Mouse (Mus musculus) hindbrain, embryonic 14.5 days (tissue): Measurements from ENCODE around the gene Tnxb. TPM values are rescaled to one million over a fixed set of nuclear protein-coding genes. Genes with fewer than 3 reads are reported as not detected.

ENCODE experiments used
- ATAC-seq: fragments of 200-750 bp; cut with Nextera tagmentation; 2 replicates; pipeline ENCODE4 v1.8.0; 2017; ENCODE audit warnings: moderate number of reproducible peaks, mild to moderate bottlenecking, moderate TSS enrichment, moderate library complexity; ENCODE audit not compliant: low FRiP score
- DNase-seq: peaks from one replicate; pipeline ENCODE4 v3.0.0-alpha.2; 2015; ENCODE audit warnings: low spot score
- H3K27ac ChIP-seq: fragments of 300-500 bp; sonication (generic); 2 replicates; pipeline ENCODE4 v1.5.1; 2014; ENCODE audit warnings: mild to moderate bottlenecking, moderate library complexity
- H3K27me3 ChIP-seq: fragments of 300-500 bp; sonication (generic); 2 replicates; pipeline ENCODE4 v1.6.1; 2014; ENCODE audit warnings: mild to moderate bottlenecking, low read length, mixed read lengths; ENCODE audit not compliant: control insufficient read depth, insufficient read depth
- H3K36me3 ChIP-seq: fragments of 300-500 bp; sonication (generic); replicated peaks from 2 replicates; pipeline ENCODE4 v1.6.1; 2014; ENCODE audit not compliant: control insufficient read depth, insufficient read depth
- H3K4me1 ChIP-seq: fragments of 300-500 bp; sonication (generic); replicated peaks from 2 replicates; pipeline ENCODE4 v1.6.1; 2014; ENCODE audit warnings: antibody characterized with exemption, low read length, mixed read lengths; ENCODE audit not compliant: control insufficient read depth, insufficient read depth
- H3K4me2 ChIP-seq: fragments of 300-500 bp; sonication (generic); replicated peaks from 2 replicates; pipeline ENCODE4 v1.6.1; 2014; ENCODE audit warnings: mild to moderate bottlenecking, moderate library complexity
- H3K4me3 ChIP-seq: fragments of 300-500 bp; sonication (generic); replicated peaks from 2 replicates; pipeline ENCODE4 v1.5.1; 2014; ENCODE audit warnings: mild to moderate bottlenecking, low read length
- H3K9ac ChIP-seq: fragments of 300-500 bp; sonication (generic); 2 replicates; pipeline ENCODE4 v1.6.1; 2014
- H3K9me3 ChIP-seq: fragments of 300-500 bp; sonication (generic); 2 replicates; pipeline ENCODE4 v1.6.1; 2016; ENCODE audit warnings: low read length; ENCODE audit not compliant: control insufficient read depth
- WGBS: fragments of 180-500 bp; shearing (Covaris S2); extraction: QIAGEN DNeasy Blood & Tissue Kit; methylation state at CpG from one replicate; pipeline ENCODE4 v1.1.7; 2014; 5-methylcytosine and 5-hydroxymethylcytosine counted together
- polyA plus RNA-seq: library from polyadenylated mRNA; unstranded; fragments of >200 nt; fragmentation: Nextera tagmentation; extraction: Ambion mirVana; gene quantifications from 2 replicates; pipeline ENCODE4 v1.2.1, GENCODE M21; 2014

Tnxb gene
- polyA plus RNA-seq, 1 experiment from 2014 or later = 0.24 TPM

DNA sequence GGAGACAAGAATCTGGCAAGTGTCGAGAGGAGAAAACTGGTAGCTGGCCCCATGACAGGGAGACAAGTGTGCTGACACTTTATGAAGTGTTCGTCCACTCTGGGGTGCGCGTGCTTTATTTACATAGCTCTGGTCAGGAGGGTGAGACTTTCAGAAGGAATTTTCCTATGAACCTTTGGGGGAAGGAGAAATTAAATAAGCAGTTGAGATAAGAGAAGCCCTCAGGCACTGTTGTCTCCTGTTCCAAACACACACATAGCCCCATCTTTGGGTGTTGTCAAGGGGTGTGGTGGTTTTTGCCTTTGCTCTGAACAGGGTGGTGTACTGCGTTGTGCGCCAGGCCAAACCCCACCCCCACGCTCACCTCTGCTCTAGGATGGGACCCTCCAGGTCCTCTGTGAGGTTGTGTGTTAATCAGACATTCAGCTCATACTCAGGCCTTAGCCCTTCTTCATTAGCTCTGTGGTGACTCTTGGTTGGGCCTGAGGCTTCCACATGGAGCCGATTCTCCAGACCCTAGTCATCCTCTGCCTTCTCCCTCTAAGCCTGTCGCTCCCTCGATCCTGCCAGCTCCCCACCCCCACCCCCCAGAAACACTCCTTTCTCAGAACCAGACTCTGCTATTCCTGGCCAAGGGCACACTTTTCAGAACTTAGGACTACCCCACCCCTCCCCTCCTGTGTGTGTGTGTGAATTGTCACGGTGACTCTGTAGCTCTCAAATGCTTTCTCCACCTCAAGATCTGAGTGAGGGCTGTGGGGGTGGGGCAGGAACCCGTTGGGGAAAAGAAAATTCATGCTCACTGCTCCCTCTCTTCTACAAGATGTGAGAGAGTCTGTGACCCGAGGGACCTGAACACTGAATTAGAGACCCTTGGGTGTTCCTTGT lies 5.1 kb downstream of the Tnxb start:
- ATAC-seq (no peak), DNase-seq (no peak)
- no peaks in the 10 kb centered on the region for H3K36me3 ChIP-seq
- H3K4me2 ChIP-seq = no peak overlapping the region
- no peak overlapping the region for H3K4me3 ChIP-seq
- no peaks in the 10 kb centered on the region for H3K9me3 ChIP-seq
- no peak overlapping the region for H3K27ac ChIP-seq
- H3K4me1 ChIP-seq = peaks cover 13% of the 10 kb centered on the region
- peaks cover 37% of the 10 kb centered on the region for H3K27me3 ChIP-seq
- no peak overlapping the region for H3K9ac ChIP-seq
- 79% methylated on average over 13 of the region's 13 CpGs for WGBS

DNA sequence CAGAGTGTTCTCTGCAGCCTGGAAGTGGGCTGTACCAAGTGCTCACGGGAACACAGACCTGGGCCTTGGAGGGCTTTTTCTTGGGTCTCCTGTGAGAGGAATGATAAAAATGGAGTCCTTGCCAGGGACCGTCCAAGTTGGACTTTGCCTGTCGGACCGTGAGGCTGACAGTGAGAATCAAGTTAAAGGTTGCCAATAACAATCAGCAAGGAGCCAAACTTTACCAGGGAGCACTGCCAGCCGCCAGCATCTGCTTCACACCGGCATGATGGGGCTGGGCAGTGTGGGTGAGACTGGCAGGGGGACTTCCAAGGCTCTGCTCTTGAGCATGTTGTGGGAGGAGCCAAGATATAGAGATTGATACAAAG lies 5.7 kb downstream of the Tnxb start:
- peaks cover 13% of the 10 kb centered on the region for H3K4me1 ChIP-seq
- H3K4me3 ChIP-seq = no peak overlapping the region
- peaks cover 31% of the 10 kb centered on the region for H3K27me3 ChIP-seq
- ATAC-seq (no peak), DNase-seq (no peak)
- no peaks in the 10 kb centered on the region for H3K36me3 ChIP-seq
- H3K9ac ChIP-seq = no peak overlapping the region
- 84% methylated on average over 6 of the region's 6 CpGs for WGBS
- no peaks in the 10 kb centered on the region for H3K9me3 ChIP-seq
- H3K4me2 ChIP-seq = no peak overlapping the region
- no peak overlapping the region for H3K27ac ChIP-seq

DNA sequence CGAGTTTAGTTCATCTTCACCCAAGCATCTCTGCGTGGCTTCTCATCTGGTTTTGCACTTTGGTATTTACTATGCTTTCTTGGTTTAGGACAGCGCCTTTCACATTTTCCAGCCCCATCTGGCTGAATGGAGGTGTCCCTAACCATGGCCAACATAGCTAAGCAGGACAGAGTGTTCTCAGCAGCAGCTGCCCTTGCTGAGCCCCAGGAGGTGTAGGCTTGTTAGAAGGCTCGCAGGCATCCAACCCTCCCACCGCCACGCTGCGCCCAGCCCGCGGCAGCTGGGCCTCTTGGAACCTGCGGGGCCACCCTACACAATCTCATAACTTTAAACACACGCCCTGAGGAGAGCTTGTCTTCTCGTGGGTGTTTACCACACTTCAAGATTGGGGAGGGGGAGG lies 6.3 kb downstream of the Tnxb start:
- Histone ChIP-seq H3K9ac (no peak overlapping the region), H3K4me3 (no peak overlapping the region), H3K36me3 (no peaks in the 10 kb centered on the region), H3K4me2 (no peak overlapping the region), H3K27ac (no peak overlapping the region), H3K4me1 (peaks cover 8% of the 10 kb centered on the region), H3K9me3 (no peaks in the 10 kb centered on the region), H3K27me3 (peaks cover 25% of the 10 kb centered on the region)
- DNase-seq = no peak
- 83% methylated on average over 12 of the region's 12 CpGs for WGBS
- no peak for ATAC-seq

DNA sequence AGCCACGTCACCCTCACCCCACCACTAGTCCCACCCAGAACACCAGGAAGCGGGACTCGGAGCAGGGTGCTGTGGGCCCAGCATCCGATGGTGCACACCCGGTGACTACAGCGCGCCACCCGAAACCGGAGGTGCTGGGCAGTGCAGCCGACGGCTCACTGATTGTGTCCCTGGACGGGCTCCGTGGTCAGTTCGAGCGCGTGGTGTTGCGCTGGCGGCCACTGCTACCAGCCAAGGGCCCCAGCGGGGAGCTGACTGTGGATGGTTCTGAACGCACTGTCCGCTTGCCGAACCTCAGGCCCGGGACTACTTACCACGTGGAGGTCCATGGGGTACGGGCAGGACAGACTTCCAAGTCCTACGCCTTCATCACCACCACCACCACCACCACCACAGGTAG lies 9.9 kb downstream of the Tnxb start:
- WGBS = 85% methylated on average over 26 of the region's 26 CpGs
- Histone ChIP-seq H3K9ac (no peak overlapping the region), H3K4me2 (no peak overlapping the region), H3K27me3 (no peaks in the 10 kb centered on the region; the same call in 1 of the 2 replicates), H3K9me3 (no peaks in the 10 kb centered on the region), H3K36me3 (no peaks in the 10 kb centered on the region), H3K4me1 (no peaks in the 10 kb centered on the region), H3K27ac (no peak overlapping the region), H3K4me3 (no peak overlapping the region)
- no peak for DNase-seq
- no peak for ATAC-seq

DNA sequence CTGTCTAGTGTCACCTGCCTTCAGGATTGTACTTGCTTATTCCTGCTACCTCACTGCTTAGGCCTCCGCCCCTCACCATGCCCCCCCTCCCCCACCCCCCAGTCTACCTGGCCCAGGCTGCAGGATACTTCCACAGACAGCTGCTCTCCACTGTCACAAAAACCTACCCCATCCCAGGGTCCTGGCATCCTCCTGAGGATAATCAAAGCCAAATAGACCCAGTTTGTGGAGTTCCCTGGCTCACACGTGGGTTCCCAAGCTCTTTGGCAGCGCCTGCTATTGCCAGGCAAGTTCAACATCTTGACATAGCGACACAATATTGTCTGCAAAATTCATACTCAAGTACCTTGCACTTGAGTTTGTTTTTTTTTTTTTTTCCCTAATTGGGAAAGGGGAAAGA lies 10.3 kb downstream of the Tnxb start:
- Histone ChIP-seq H3K36me3 (no peaks in the 10 kb centered on the region), H3K27ac (no peak overlapping the region), H3K4me3 (no peak overlapping the region), H3K4me2 (no peak overlapping the region), H3K4me1 (no peaks in the 10 kb centered on the region), H3K9me3 (no peaks in the 10 kb centered on the region), H3K27me3 (no peaks in the 10 kb centered on the region; the same call in 1 of the 2 replicates), H3K9ac (no peak overlapping the region)
- ATAC-seq (no peak), DNase-seq (no peak)
- WGBS = 85% methylated on average over 4 of the region's 4 CpGs

DNA sequence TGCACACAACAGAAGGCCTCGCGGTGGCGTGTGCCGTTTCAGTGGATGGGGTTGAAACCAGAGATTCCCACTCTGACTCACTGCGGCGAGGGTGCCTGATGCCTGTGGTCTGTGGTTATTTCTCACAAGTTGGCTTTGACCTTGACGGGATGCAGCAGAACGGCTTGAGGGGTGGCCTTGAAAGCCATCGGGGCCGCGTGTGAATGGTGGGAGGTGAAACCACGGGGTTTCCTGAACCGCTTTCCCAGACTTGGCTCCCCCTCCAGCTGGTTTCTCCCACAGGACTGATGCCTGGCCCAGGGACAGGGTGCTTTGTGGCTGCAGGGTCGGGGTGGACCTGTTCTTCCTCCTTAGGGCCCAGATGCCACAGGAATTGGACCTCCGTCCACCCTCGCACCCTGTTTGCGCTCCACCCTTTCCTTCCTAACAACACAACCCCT lies 10.8 kb downstream of the Tnxb start:
- H3K4me2 ChIP-seq = no peak overlapping the region
- no peak overlapping the region for H3K27ac ChIP-seq
- H3K4me1 ChIP-seq = no peaks in the 10 kb centered on the region
- no peak overlapping the region for H3K9ac ChIP-seq
- H3K27me3 ChIP-seq = no peaks in the 10 kb centered on the region; the same call in 1 of the 2 replicates
- 85% methylated on average over 17 of the region's 17 CpGs for WGBS
- DNase-seq = no peak
- ATAC-seq = no peak
- H3K36me3 ChIP-seq = no peaks in the 10 kb centered on the region
- no peaks in the 10 kb centered on the region for H3K9me3 ChIP-seq
- no peak overlapping the region for H3K4me3 ChIP-seq

DNA sequence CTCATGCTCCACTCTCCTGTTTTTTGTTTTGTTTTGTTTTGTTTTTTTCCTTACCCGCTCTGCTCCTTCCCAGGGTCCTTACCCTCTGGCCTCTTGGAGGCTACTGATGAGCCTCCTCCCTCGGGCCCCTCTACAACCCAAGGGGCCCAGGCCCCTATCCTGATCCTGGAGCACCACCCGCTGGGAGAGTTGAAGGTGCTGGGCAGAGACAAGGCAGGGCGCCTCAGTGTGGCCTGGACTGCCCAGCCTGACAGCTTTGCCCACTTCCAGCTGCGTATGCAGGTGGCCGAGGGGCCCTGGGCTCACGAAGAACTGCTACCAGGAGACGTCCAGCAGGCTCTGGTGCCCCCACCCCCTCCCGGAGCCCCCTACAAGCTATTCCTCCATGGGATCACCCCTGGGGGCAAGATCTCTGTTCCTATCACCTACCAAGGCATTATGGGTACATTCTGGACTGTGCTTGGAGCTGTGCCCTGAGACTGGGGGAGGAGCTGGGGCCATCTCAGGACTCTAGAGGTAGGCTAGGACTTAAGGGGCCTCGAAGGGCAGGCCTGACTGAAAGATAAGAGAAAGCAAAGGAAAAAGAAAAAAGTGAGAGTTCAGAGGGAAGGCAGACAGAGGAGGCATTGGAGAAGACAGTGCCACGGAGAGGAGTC lies 11.7 kb downstream of the Tnxb start:
- no peaks in the 10 kb centered on the region for H3K4me1 ChIP-seq
- no peak overlapping the region for H3K4me3 ChIP-seq
- no peak overlapping the region for H3K4me2 ChIP-seq
- no peaks in the 10 kb centered on the region for H3K36me3 ChIP-seq
- 72% methylated on average over 11 of the region's 11 CpGs for WGBS
- no peaks in the 10 kb centered on the region for H3K9me3 ChIP-seq
- no peak overlapping the region for H3K9ac ChIP-seq
- DNase-seq (no peak), ATAC-seq (no peak)
- H3K27me3 ChIP-seq = no peaks in the 10 kb centered on the region; the same call in 1 of the 2 replicates
- H3K27ac ChIP-seq = no peak overlapping the region

DNA sequence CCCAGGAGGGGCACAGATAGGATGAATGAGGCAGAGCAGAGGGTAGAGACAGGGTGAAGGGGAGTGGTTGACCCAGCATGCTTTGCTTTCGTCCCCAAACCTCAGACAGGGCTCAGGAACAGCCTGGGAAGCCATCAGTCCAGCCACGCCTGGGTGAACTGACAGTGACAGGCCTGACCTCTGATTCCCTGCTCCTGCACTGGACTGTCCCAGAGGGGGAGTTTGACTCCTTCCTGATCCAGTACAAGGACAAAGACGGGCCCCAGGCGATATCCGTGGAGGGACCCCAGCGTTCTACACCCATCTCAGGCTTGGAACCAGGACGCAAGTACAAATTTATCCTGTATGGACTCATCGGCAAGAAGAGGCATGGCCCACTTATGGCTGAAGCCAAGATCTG lies 12.8 kb downstream of the Tnxb start:
- no peaks in the 10 kb centered on the region for H3K9me3 ChIP-seq
- DNase-seq (no peak), ATAC-seq (no peak)
- no peak overlapping the region for H3K4me3 ChIP-seq
- H3K4me1 ChIP-seq = no peaks in the 10 kb centered on the region
- H3K4me2 ChIP-seq = no peak overlapping the region
- H3K36me3 ChIP-seq = no peaks in the 10 kb centered on the region
- 75% methylated on average over 8 of the region's 8 CpGs for WGBS
- H3K9ac ChIP-seq = no peak overlapping the region
- H3K27ac ChIP-seq = no peak overlapping the region
- no peaks in the 10 kb centered on the region; the same call in 1 of the 2 replicates for H3K27me3 ChIP-seq

DNA sequence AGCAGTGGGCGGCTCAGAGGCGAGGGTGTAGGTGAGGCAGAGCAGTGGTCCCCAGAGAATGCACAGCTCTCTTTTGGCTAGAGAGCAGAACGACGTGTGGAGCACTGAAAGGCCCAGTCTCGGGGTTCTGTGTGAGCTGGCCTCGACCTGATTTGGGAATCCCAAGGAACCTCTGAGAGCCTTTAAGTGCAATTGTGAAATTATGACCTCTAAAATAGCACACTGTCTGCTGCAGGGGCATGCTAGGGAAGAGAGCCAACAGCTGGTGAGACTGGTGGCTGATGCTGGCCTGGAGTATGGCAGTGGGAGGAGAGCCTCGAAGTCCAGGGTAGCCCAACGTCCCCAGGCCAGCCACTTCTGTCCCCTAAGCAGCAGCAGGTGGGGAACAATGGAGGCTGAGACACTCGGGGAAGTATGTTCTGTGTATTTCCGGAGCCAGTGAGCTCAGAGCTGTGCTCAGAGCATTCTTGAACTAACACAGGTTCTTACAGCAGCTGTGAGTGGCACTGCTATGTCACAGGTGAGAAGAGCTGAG lies 13.4 kb downstream of the Tnxb start:
- WGBS = 70% methylated on average over 10 of the region's 10 CpGs
- no peak for ATAC-seq

More for the DNA sequence above, 13.4 kb downstream of the Tnxb start:
- Histone ChIP-seq H3K4me1 (no peaks in the 10 kb centered on the region), H3K4me2 (no peak overlapping the region), H3K4me3 (no peak overlapping the region), H3K36me3 (no peaks in the 10 kb centered on the region), H3K9me3 (no peaks in the 10 kb centered on the region), H3K9ac (no peak overlapping the region), H3K27me3 (no peaks in the 10 kb centered on the region; the same call in 1 of the 2 replicates), H3K27ac (no peak overlapping the region)
- no peak for DNase-seq
